Mouse (Mus musculus) neural tube, embryonic 13.5 days (tissue): Measurements from ENCODE around the gene Olfr1445. TPM values are rescaled to one million over a fixed set of nuclear protein-coding genes. Genes with fewer than 3 reads are reported as not detected.

Source experiments
- ATAC-seq: fragments of 200-750 bp; cut with Nextera tagmentation; 2 replicates; pipeline ENCODE4 v1.8.0; 2017; ENCODE audit warnings: low read depth, mild to moderate bottlenecking, moderate TSS enrichment, moderate library complexity
- H3K27ac ChIP-seq: fragments of 300-500 bp; sonication (generic); replicated peaks from 2 replicates; pipeline ENCODE4 v1.5.1; 2015; ENCODE audit warnings: moderate library complexity, mild to moderate bottlenecking, inconsistent platforms
- H3K27me3 ChIP-seq: fragments of 300-500 bp; sonication (generic); 2 replicates; pipeline ENCODE4 v1.6.1; 2015; ENCODE audit warnings: mild to moderate bottlenecking, inconsistent platforms
- H3K36me3 ChIP-seq: fragments of 300-500 bp; sonication (generic); 2 replicates; pipeline ENCODE4 v1.6.1; 2015; ENCODE audit warnings: mild to moderate bottlenecking, inconsistent platforms
- H3K4me1 ChIP-seq: fragments of 300-500 bp; sonication (generic); replicated peaks from 2 replicates; pipeline ENCODE4 v1.6.1; 2015; ENCODE audit warnings: inconsistent platforms
- H3K4me2 ChIP-seq: fragments of 300-500 bp; sonication (generic); 2 replicates; pipeline ENCODE4 v1.6.1; 2015; ENCODE audit warnings: inconsistent platforms, mild to moderate bottlenecking, moderate library complexity
- H3K4me3 ChIP-seq: fragments of 300-500 bp; sonication (generic); 2 replicates; pipeline ENCODE4 v1.5.1; 2015; ENCODE audit warnings: mild to moderate bottlenecking, inconsistent platforms
- H3K9ac ChIP-seq: fragments of 300-500 bp; sonication (generic); 2 replicates; pipeline ENCODE4 v1.6.1; 2015; ENCODE audit warnings: moderate library complexity, mild to moderate bottlenecking, inconsistent platforms
- H3K9me3 ChIP-seq: fragments of 300-500 bp; sonication (generic); 2 replicates; pipeline ENCODE4 v1.6.1; 2016; ENCODE audit warnings: inconsistent platforms
- WGBS: fragments of 180-500 bp; shearing (Covaris S2); methylation state at CpG from one replicate; pipeline ENCODE4 v1.1.7; 2015; 5-methylcytosine and 5-hydroxymethylcytosine counted together
- polyA plus RNA-seq: library from polyadenylated mRNA; unstranded; fragments of >200 nt; fragmentation: Nextera tagmentation; extraction: Ambion mirVana; gene quantifications from 2 replicates; pipeline ENCODE4 v1.2.1, GENCODE M21; 2015

Olfr1445 gene
- not detected in 2 replicates for polyA plus RNA-seq

DNA sequence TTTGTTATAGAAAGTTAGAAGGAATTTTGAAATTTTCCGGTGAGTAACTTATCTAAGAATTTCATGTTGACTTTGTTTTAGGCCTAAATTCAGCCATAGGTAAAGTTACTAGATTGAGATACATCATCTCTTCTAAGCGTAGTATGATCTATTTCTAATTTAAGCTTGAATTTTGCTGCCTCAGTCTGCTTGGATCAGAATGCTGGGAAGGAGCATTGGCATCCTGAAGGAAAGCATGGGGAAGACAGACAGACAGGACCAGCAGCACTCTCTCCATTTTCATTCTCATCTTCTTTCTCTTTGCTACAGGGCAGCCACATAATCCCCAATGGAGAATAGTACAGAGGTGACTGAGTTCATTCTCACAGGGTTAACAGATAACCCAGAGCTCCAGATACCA is at the start of gene Olfr1445:
Olfr1445 (plus strand) TSS at position 301 of the 400 bp plus-strand sequence.
- ATAC-seq, result no peak
- Histone ChIP-seq H3K9me3 (no peaks in the 10 kb centered on the region; the same call in 1 of the 2 replicates), H3K9ac (no peak within 1 kb of the TSS), H3K4me3 (no peak within 1 kb of the TSS), H3K4me1 (no peaks in the 10 kb centered on the region), H3K27ac (no peak within 1 kb of the TSS), H3K27me3 (no peaks in the 10 kb centered on the region), H3K4me2 (no peak within 1 kb of the TSS), H3K36me3 (no peaks in the 10 kb centered on the region)
- 82% methylated on average over 2 of the region's 2 CpGs for WGBS

DNA sequence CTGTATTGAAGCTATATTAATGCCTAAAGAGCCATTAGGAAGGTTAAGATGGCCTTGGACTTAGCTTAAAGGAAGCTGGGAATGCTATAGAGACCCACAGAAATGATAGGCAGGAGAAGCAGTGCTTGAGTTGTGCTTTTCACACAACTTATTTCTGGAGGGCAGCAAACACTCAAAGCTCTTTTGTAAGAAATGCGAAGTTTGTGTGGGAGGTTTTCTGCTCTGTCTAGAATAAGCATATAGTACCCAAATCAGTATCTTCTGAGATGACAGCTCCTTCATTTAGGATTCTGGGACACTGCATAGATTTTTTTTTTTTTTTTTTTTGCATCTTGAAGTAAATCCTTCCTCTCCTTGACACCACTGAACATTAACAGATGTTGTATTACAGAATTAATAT is 45.1 kb upstream of the Olfr1445 start:
- Histone ChIP-seq H3K9ac (no peak overlapping the region), H3K4me3 (no peak overlapping the region), H3K36me3 (no peaks in the 10 kb centered on the region), H3K27ac (no peak overlapping the region), H3K4me1 (no peaks in the 10 kb centered on the region), H3K4me2 (no peak overlapping the region), H3K9me3 (no peaks in the 10 kb centered on the region), H3K27me3 (no peaks in the 10 kb centered on the region)
- no peak for ATAC-seq
- 97% methylated on average over 1 of the region's 1 CpGs for WGBS

DNA sequence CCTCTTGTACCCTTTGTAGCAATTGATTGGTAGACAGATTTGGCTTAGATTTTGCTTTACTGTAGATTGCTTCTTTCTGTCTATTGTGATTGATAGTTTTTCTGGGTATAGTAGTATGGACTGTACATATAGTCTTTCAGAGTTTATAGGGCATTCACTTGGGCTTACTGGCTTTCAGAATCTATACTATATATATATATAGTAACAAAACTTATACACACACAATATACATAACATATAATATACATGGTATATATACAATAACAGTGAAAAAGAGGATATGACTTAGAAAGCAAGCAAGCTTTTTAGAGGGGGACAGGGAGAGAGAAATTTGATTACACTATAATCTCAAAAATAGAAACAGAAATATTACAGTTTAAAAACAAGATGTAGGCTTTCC is 37.3 kb upstream of the Olfr1445 start, which contains the start of gene Gm5244:
Gm5244 (plus strand) TSS at position 301 of the 400 bp plus-strand sequence.
- H3K27ac ChIP-seq, result no peak within 1 kb of the TSS
- ATAC-seq, result no peak

DNA sequence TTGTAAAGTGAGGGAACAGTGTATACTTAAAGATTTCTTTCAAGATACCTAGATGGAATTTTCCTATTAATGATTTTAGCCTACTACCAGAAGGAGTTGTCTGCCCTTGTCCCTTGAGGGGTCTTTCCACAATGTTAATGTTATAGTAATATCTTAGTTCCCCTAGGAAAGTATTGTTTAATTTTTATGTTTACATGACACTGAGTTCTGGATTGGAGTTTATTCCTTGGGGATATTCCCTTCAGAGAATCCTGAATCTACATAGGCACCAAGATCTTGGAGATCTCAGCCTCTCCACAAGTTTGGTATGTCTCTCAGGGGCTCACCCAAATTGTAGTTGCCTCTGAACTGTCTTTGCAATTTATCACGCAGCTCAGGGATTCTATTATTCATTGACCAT is 26.7 kb upstream of the Olfr1445 start, which contains the start of gene Olfr1444:
Olfr1444 (plus strand) TSS at position 301 of the 400 bp plus-strand sequence.
- no peaks in the 10 kb centered on the region for H3K9me3 ChIP-seq
- 65% methylated on average over 1 of the region's 1 CpGs for WGBS
- H3K27ac ChIP-seq, result no peak within 1 kb of the TSS
- no peaks in the 10 kb centered on the region for H3K4me1 ChIP-seq
- ATAC-seq, result no peak
- H3K4me2 ChIP-seq, result no peak within 1 kb of the TSS
- no peaks in the 10 kb centered on the region for H3K27me3 ChIP-seq
- H3K4me3 ChIP-seq, result no peak within 1 kb of the TSS
- no peak within 1 kb of the TSS for H3K9ac ChIP-seq
- no peaks in the 10 kb centered on the region for H3K36me3 ChIP-seq

More for the DNA sequence above, 37.3 kb upstream of the Olfr1445 start, which contains the start of gene Gm5244:
- no peak within 1 kb of the TSS for H3K9ac ChIP-seq
- H3K4me3 ChIP-seq, result no peak within 1 kb of the TSS
- H3K36me3 ChIP-seq, result no peaks in the 10 kb centered on the region
- no peaks in the 10 kb centered on the region for H3K9me3 ChIP-seq
- H3K27me3 ChIP-seq, result no peaks in the 10 kb centered on the region
- no peaks in the 10 kb centered on the region for H3K4me1 ChIP-seq
- no peak within 1 kb of the TSS for H3K4me2 ChIP-seq

DNA sequence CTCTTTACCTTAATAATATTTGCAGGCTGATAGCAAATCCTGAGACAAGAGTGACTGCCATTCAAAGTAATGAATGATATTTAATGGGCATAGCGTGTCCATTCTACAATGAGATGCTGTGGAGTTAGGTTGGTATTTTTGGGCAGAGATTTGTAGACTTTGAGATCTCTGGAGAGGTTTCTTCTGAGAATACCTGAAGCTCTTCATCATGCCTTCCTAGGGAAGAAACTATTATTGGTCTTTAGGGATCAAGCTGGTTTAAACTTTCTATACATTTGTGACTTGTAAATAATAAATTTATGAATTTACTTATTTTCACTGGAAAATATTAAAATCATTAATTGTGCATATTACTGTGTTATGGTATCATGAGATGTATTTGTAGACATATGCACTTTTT is 9.8 kb downstream of the Olfr1445 start, which contains the start of gene Olfr1446:
Olfr1446 (minus strand) TSS at position 101 of the 400 bp plus-strand sequence.
- no peaks in the 10 kb centered on the region for H3K36me3 ChIP-seq
- no peaks in the 10 kb centered on the region for H3K9me3 ChIP-seq
- no peaks in the 10 kb centered on the region for H3K27me3 ChIP-seq
- no peak within 1 kb of the TSS for H3K9ac ChIP-seq
- H3K4me2 ChIP-seq, result no peak within 1 kb of the TSS
- WGBS, result 87% methylated on average over 1 of the region's 1 CpGs
- H3K27ac ChIP-seq, result no peak within 1 kb of the TSS
- H3K4me3 ChIP-seq, result no peak within 1 kb of the TSS
- no peak for ATAC-seq
- H3K4me1 ChIP-seq, result no peaks in the 10 kb centered on the region

DNA sequence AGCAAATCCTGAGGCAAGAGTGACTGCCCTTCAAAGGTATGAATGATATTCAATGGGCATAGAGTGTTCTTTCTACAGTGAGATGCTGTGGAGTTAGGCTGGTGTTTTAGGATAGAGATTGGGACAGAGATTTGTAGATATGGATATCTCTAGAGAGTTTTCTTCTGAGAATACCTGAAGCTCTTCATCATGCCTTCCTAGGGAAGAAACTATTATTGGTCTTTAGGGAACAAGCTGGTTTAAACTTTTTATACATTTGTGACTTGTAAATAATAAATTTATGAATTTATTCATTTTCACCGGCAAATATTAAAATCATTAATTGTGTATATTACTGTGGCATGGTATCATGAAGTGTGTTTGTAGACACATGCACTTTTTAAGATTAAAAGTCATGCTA is 20.0 kb downstream of the Olfr1445 start, which contains the start of gene Olfr1447:
Olfr1447 (minus strand) TSS at position 101 of the 400 bp plus-strand sequence.
- no peak within 1 kb of the TSS for H3K4me2 ChIP-seq
- no peaks in the 10 kb centered on the region for H3K27me3 ChIP-seq
- H3K27ac ChIP-seq, result no peak within 1 kb of the TSS
- 98% methylated on average over 1 of the region's 1 CpGs for WGBS
- no peaks in the 10 kb centered on the region for H3K36me3 ChIP-seq
- H3K9ac ChIP-seq, result no peak within 1 kb of the TSS
- no peak for ATAC-seq
- H3K4me1 ChIP-seq, result no peaks in the 10 kb centered on the region
- no peaks in the 10 kb centered on the region; the same call in 1 of the 2 replicates for H3K9me3 ChIP-seq
- no peak within 1 kb of the TSS for H3K4me3 ChIP-seq

DNA sequence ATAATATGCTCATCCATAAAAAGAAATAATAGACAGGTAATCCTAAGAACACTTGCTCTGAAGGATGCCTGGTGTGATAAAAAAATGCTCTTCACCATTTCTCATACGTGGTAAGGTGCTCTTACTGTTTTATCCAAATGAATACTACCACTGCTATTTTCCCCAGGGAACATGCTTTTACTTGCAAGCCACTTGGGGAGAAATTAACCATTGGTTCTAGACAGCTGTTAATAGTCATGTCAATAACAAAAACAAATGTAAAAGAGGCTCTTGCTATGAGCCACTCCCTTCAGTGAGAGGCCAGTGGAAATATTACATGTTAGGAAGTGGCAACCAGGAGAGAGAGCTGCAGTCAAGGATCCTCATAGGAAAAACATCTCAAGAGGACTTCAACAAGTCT is 40.7 kb downstream of the Olfr1445 start, which contains the start of gene Olfr1448:
Olfr1448 (minus strand) TSS at position 101 of the 400 bp plus-strand sequence.
- 83% methylated on average over 1 of the region's 1 CpGs for WGBS
- Histone ChIP-seq H3K4me1 (no peaks in the 10 kb centered on the region), H3K4me3 (no peak within 1 kb of the TSS), H3K27ac (no peak within 1 kb of the TSS), H3K9ac (no peak within 1 kb of the TSS), H3K27me3 (no peaks in the 10 kb centered on the region), H3K4me2 (no peak within 1 kb of the TSS), H3K9me3 (0 out of 2 replicates have a peak, but pooled peaks cover 5% of the 10 kb centered on the region), H3K36me3 (no peaks in the 10 kb centered on the region)
- ATAC-seq, result no peak

DNA sequence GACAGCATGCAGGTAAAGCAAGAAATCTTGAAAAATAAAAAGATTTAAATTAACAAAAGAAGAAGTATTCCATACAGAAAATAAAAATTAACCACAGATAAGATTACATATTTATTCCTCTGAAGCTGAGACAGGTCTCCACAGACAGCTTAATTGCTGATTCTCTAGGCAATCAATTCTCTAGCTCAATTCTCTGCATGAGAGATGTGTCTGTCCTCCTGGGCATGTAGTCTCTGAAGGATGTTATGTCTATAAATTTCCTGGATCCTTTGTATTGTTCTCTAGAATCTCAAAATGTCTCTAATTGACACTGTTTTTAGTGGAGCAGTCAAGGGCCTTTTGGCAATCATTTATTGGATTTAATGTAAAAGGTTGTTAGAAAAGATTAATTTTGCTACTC is 46.9 kb downstream of the Olfr1445 start, which contains the start of gene Olfr1449:
Olfr1449 (plus strand) TSS at position 301 of the 400 bp plus-strand sequence.
- no peaks in the 10 kb centered on the region for H3K27me3 ChIP-seq
- no peaks in the 10 kb centered on the region for H3K4me1 ChIP-seq
- H3K4me3 ChIP-seq, result no peak within 1 kb of the TSS
- H3K9ac ChIP-seq, result no peak within 1 kb of the TSS
- H3K36me3 ChIP-seq, result no peaks in the 10 kb centered on the region
- H3K4me2 ChIP-seq, result no peak within 1 kb of the TSS
- ATAC-seq, result no peak
- no peak within 1 kb of the TSS for H3K27ac ChIP-seq
- 0 out of 2 replicates have a peak, but pooled peaks cover 7% of the 10 kb centered on the region for H3K9me3 ChIP-seq

Other genes starting within 250 kb of the Olfr1445 start
- gene Olfr1442, start 213.4 kb upstream of the Olfr1445 start, polyA plus RNA-seq, result not detected in 2 replicates
- not detected in 2 replicates for gene Olfr1443, start 205.7 kb upstream of the Olfr1445 start, polyA plus RNA-seq
- not detected in 2 replicates for gene Keg1, start 188.1 kb upstream of the Olfr1445 start, polyA plus RNA-seq
- 0.87 and 1.2 TPM in 2 replicates for gene Cntf, start 118.2 kb upstream of the Olfr1445 start, polyA plus RNA-seq
- 14.8 and 15.4 TPM in 2 replicates for gene Zfp91, start 87.7 kb upstream of the Olfr1445 start, polyA plus RNA-seq
- gene Lpxn, start 87.7 kb upstream of the Olfr1445 start, polyA plus RNA-seq, result 1.2 and 1.9 TPM in 2 replicates
- not detected in 2 replicates for gene Gm5244, start 37.2 kb upstream of the Olfr1445 start, polyA plus RNA-seq
- not detected in 2 replicates for gene Olfr1444, start 26.6 kb upstream of the Olfr1445 start, polyA plus RNA-seq
- gene Olfr1446, start 9.7 kb downstream of the Olfr1445 start, polyA plus RNA-seq, result not detected in 2 replicates
- not detected in 2 replicates for gene Olfr1447, start 19.9 kb downstream of the Olfr1445 start, polyA plus RNA-seq
- gene Olfr1448, start 40.6 kb downstream of the Olfr1445 start, polyA plus RNA-seq, result not detected in 2 replicates
- not detected in 2 replicates for gene Olfr1449, start 47.0 kb downstream of the Olfr1445 start, polyA plus RNA-seq
- not detected in 2 replicates for gene Olfr1450, start 66.4 kb downstream of the Olfr1445 start, polyA plus RNA-seq
- not detected in 2 replicates for gene Olfr1451, start 111.2 kb downstream of the Olfr1445 start, polyA plus RNA-seq
- not detected in 2 replicates for gene Olfr1453, start 144.5 kb downstream of the Olfr1445 start, polyA plus RNA-seq
- gene Olfr1454, start 176.8 kb downstream of the Olfr1445 start, polyA plus RNA-seq, result not detected in 2 replicates
- not detected in 2 replicates for gene Olfr1457, start 214.0 kb downstream of the Olfr1445 start, polyA plus RNA-seq
- gene Olfr1458, start 222.9 kb downstream of the Olfr1445 start, polyA plus RNA-seq, result not detected in 2 replicates